Mouse (Mus musculus) lung, adult 2 months (tissue): ENCODE data around the gene Cldn10.

Experiments used
- CTCF ChIP-seq: fragments of 200-500 bp; IDR thresholded peaks from 2 replicates; pipeline ENCODE4 v1.5.1; 2011; ENCODE audit warnings: mild to moderate bottlenecking, low read length, control low read depth; ENCODE audit not compliant: insufficient read depth
- POLR2A ChIP-seq: fragments of 200-500 bp; IDR thresholded peaks from 2 replicates; pipeline ENCODE4 v1.6.1; 2011; ENCODE audit warnings: low read depth, mild to moderate bottlenecking, control low read depth, low read length, borderline replicate concordance; ENCODE audit errors: extremely low read depth

DNA sequence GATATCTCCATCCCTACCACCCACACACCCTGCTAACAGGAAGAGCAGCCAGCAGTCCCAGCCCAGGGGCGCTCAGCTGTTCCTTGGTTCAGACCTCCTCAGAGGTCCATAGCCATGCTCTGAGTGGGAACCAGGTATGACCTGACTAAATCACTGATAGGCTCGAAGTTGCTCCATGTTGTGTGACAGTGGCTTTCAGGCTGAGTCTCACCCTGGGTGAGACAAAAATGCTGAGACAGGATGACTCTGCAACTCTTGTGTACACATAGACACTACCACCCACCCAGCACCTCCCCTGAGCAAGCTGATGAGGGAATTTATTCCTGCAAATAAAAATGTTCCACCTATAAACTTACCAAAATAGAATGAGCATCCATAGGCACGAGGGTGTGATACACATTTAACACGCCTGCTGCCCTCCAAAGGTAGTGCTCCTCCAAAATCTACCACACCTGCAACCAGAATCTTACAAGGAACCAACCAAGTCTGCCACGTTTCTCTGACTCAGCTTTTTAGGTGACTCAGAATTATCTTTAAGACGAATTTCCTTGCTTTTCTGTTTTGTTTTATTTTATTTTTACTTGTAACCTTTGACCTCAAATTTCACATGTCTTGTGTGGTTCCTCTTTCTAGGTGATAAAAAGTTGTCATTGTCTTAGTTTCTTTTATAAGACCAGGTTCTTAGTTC is 37.1 kb upstream of the Cldn10 start:
- TF ChIP-seq POLR2A (no peak), CTCF (no peak)
